Mouse (Mus musculus) gastrocnemius, adult 2 months (tissue): Measurements from ENCODE around the gene Ltb4r2. TPM values are rescaled to one million over a fixed set of nuclear protein-coding genes. Genes with fewer than 3 reads are reported as not detected.
A peak's percentile ranks its signal among the peaks of the same experiment; 100 is the strongest.
"Not testable (repeated sequence)": the region's sequence is repeated elsewhere in the genome, so short reads cannot be mapped to it uniquely, and the experiment has no call there.

Source experiments
- DNase-seq: peaks from one replicate; pipeline ENCODE4 v3.0.0; 2022
- H3K27ac ChIP-seq: fragments of 200-600 bp; 2 replicates; pipeline ENCODE4 v1.8.1; 2022; ENCODE audit warnings: mild to moderate bottlenecking
- H3K4me3 ChIP-seq: fragments of 200-600 bp; 2 replicates; pipeline ENCODE4 v1.8.1; 2022; ENCODE audit warnings: mild to moderate bottlenecking, moderate library complexity
- CTCF ChIP-seq: fragments of 200-600 bp; IDR thresholded peaks from 2 replicates; pipeline ENCODE4 v1.8.1; 2022; ENCODE audit warnings: antibody characterized with exemption, mild to moderate bottlenecking, moderate library complexity
- intact Hi-C: fragments of 180-260 bp; cut with DNase I; formaldehyde crosslinking; loops from one replicate; pipeline ENCODE4 v1.15.1; 2025
- total RNA-seq, 2 experiments: library from RNA; stranded (reverse); gene quantifications; 2 replicates each; pipeline ENCODE4 v1.2.3; 2021

The Ltb4r2 gene
- total RNA-seq, 2 experiments from 2014 or later, result not detected

GRCm38 (mm10) chr14:55747051-55747847 is 14.0 kb upstream of the Ltb4r2 start:
- Histone ChIP-seq H3K4me3 (peak overlapping the region; percentile 89; the same call in 1 of the 2 replicates), H3K27ac (no peak overlapping the region)
- no peak for TF ChIP-seq CTCF
- intact Hi-C loops, result loop anchor here (10.0 kb wide), 1 partner anchor 252 kb away; the partner anchor contains the start of gene Carmil3
- no peak for DNase-seq

GRCm38 (mm10) chr14:55757566-55757965 is 3.7 kb upstream of the Ltb4r2 start:
- intact Hi-C loops, result no loop called here
- TF ChIP-seq CTCF, result no peak
- H3K4me3 ChIP-seq, result no peak overlapping the region
- H3K27ac ChIP-seq, result no peak overlapping the region
- no peak for DNase-seq

- no peak within 1 kb of the TSS for H3K4me3 ChIP-seq
- TF ChIP-seq CTCF, result peak; percentile 73
- H3K27ac ChIP-seq, result no peak within 1 kb of the TSS
- peak; percentile 38 for DNase-seq
- intact Hi-C loops, result no loop called here
Observed at GRCm38 (mm10) chr14:55758363-55758784, 2.9 kb upstream of the Ltb4r2 start, which contains the start of gene Cideb. Cideb (minus strand) TSS chr14:55758458.

- H3K27ac ChIP-seq, result peak overlapping the region; percentile 35
- intact Hi-C loops, result not testable (repeated sequence)
- peak overlapping the region; percentile 70 for H3K4me3 ChIP-seq
- peak; percentile 83 for TF ChIP-seq CTCF
- DNase-seq, result peak; percentile 86
Observed at GRCm38 (mm10) chr14:55760156-55760555, 1.1 kb upstream of the Ltb4r2 start.

GRCm38 (mm10) chr14:55762001-55762821 is 983 bp downstream of the Ltb4r2 start:
- intact Hi-C loops, result no loop called here
- TF ChIP-seq CTCF, result peak; percentile 43
- Histone ChIP-seq H3K27ac (peak overlapping the region; percentile 79), H3K4me3 (peak overlapping the region; percentile 82)
- DNase-seq, result peak; percentile 74

- Histone ChIP-seq H3K27ac (peak overlapping the region; percentile 79), H3K4me3 (peak overlapping the region; percentile 82)
- intact Hi-C loops, result no loop called here
- no peak for DNase-seq
- TF ChIP-seq CTCF, result no peak
Observed at GRCm38 (mm10) chr14:55763166-55763565, 1.9 kb downstream of the Ltb4r2 start.

GRCm38 (mm10) chr14:55765696-55766095 is 4.5 kb downstream of the Ltb4r2 start, which contains the start of gene Ltb4r1:
Ltb4r1 (plus strand) TSS chr14:55765962.
- no peak for TF ChIP-seq CTCF
- Histone ChIP-seq H3K4me3 (no peak within 1 kb of the TSS), H3K27ac (no peak within 1 kb of the TSS)
- DNase-seq, result no peak
- intact Hi-C loops, result no loop called here

DNA sequence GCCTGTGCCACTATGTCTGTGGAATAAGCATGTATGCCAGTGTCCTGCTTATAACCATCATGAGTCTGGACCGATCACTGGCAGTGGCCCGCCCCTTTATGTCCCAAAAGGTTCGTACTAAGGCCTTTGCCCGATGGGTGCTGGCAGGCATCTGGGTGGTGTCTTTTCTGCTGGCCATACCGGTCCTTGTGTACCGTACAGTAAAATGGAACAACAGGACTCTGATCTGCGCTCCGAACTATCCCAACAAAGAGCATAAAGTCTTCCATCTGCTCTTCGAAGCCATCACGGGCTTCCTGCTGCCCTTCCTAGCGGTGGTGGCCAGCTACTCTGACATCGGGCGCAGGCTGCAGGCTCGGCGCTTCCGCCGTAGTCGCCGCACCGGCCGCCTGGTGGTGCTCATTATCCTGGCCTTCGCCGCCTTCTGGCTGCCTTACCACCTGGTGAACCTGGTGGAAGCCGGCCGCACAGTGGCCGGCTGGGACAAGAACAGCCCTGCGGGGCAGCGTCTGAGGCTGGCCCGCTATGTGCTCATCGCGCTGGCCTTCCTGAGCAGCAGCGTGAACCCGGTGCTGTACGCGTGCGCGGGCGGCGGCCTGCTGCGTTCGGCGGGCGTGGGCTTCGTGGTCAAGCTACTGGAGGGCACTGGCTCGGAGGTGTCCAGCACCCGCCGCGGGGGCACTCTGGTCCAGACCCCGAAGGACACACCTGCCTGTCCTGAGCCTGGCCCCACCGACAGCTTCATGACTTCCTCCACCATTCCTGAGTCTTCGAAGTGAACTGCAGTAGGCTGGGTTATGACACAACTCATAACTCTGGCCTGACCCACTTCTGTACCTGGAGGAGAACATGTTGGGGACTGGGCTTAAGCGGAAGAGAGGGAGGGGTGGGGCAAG is 6.5 kb downstream of the Ltb4r2 start:
- peak overlapping the region; percentile 43; the same call in 1 of the 2 replicates for H3K27ac ChIP-seq
- intact Hi-C loops, result no loop called here
- peak overlapping the region; percentile 70 for H3K4me3 ChIP-seq
- peak; percentile 67 for TF ChIP-seq CTCF
- peak; percentile 77 for DNase-seq

DNA sequence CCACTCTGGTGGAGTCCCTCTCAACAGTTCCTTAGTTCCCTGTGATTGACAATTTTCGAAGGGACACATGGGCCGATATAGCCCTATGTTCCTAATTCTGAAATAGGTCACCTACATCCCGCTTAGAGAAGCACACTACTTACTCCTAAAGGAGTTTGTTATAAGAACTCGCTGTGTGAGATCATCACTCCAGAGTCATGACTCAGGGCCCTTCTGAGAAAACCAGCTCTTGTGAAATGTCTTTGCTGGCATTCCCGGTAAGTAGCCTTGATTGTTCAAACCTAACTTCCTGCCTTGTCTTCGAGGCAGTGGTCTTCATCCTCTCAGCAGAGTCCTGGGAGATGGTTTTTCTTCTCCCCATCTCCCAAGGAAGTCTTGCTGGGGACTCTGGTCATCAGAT is 7.3 kb downstream of the Ltb4r2 start:
- Histone ChIP-seq H3K4me3 (no peak overlapping the region), H3K27ac (no peak overlapping the region)
- TF ChIP-seq CTCF, result no peak
- DNase-seq, result no peak
- intact Hi-C loops, result no loop called here

DNA sequence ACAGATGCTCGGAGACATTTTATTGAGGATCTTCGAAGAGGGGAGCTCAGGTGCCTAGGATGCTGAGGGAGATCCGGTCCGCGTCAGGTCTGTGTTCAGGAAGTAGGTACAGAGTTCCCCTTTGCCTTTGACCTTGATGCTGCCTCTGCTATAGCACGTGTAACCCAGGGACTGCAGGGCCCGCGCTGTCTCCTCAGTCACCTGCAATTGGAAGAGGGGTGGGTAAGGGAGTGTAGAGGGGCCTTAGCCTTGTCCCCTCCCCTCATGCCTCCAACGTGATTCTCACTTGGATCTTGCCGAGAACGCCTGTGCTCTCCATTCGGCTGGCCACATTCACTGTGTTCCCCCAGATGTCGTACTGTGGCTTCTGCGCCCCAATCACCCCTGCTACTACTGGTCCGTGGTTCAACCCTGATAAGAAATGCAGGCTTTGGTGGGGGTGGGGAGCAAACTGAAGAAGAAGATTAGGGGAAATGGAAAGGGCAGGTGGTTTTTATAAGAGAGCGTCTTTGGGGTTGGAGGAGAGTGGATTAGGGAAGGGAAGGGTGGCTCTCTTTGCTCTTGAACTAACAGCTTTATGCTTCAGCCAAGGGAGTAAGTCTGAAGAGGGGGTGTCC is 8.0 kb downstream of the Ltb4r2 start:
- Histone ChIP-seq H3K4me3 (no peak overlapping the region), H3K27ac (no peak overlapping the region)
- intact Hi-C loops, result no loop called here
- DNase-seq, result no peak
- TF ChIP-seq CTCF, result no peak

- no peak for TF ChIP-seq CTCF
- intact Hi-C loops, result no loop called here
Observed at GRCm38 (mm10) chr14:55776711-55777110, 15.5 kb downstream of the Ltb4r2 start.

More at GRCm38 (mm10) chr14:55776711-55777110, 15.5 kb downstream of the Ltb4r2 start:
- H3K27ac ChIP-seq, result no peak overlapping the region
- DNase-seq, result peak; percentile 5
- no peak overlapping the region for H3K4me3 ChIP-seq
